Mouse (Mus musculus): ENCODE results near the gene Cbl.

Gene Cbl

DNA sequence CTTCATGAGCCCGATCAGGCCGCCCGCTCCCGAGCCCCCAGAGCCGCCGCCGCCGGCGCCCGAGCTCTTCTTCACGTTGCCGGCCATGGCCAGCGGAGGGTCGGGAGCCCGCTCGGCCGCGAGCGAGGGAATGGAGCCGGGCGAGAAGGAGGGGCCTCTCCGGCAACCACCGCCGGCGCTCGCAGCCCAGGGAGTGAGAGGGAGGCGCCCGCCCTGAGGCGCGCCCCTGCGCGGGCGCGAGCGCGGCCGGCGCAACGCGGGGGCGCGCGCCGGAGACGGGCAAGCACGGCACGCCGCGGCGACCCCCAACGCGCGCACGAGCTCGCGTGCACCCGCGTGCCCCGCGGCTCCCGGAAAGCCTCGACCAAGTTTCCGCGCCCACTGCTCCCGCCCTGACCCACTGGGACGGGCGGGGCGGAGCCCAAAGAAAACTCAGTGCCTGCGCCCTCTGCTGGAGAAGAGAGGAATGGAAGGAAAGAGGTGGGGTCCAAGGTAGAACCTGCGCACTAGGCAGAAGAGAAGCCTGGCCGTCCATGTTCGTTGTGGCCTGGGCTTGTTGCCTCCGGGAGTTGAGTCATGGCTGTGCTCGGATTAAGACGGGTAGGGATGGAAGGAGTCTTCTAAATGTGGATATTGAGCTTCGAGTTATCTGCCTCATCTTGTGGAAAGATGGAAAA is at the start of gene Cbl:
TSS of gene Cbl (minus strand) at position 248 of the 677 bp plus-strand sequence.
- peak; percentile 98 for DNase-seq (ENCODE audit: low read depth, low spot score)

DNA sequence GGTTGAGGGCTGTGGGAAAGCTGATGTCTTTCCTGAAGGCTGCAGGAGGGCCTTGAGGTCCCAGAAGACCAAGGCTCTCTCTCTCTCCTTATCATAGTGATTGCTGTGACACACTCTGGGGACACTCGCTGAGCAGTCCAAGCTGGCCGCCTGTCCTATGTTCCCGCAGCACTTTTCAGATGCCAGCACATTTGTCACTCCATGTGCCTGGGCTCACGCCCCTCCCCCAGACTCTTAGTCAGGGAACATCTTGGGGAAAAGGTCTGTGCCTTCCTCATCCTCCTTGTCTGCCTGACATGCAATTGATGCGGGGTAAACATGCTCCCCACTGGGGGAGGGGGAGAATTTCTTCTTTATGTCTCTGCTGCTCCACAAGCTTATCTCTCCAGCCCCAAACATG is 49.3 kb upstream of the Cbl start:
- DNase-seq (ENCODE audit: low read depth, low spot score): no peak

DNA sequence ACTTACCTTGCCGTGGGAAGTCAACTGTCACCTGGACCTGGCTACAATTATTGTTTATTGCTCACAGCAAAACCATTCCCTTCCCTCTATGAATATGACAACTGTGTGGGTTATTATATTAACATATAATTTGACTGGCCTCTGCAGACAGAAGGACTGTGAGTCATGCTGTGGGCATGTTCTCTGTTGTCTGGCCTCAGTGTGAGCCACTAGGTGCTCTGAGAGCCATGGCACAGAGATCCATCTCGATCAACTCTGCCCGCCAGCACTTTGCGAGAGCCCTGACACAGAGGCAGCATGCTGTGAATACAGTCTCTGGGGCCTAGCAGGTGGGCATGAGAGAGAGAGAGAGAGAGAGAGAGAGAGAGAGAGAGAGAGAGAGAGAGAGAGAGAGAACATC is 36.1 kb upstream of the Cbl start:
- DNase-seq (ENCODE audit: low read depth, low spot score): no peak

DNA sequence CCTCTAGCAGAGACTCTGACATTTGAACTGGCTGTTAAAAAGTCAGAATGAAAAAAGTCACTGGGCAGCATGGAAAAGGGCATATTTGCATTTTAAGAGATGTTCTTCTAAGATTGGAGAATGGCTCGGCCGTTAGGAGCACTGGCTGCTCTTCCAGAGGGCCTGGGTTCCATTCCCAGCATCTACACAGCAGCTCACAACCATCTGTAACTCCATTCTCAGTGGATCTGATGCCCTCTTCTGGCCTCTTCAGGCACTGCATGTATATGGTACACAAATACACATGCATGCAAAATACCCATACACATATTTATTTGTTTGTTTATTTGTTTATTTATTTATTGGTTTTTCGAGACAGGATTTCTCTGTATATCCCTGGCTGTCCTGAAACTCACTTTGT is 35.2 kb upstream of the Cbl start:
- DNase-seq (ENCODE audit: low read depth, low spot score): peak; percentile 65

DNA sequence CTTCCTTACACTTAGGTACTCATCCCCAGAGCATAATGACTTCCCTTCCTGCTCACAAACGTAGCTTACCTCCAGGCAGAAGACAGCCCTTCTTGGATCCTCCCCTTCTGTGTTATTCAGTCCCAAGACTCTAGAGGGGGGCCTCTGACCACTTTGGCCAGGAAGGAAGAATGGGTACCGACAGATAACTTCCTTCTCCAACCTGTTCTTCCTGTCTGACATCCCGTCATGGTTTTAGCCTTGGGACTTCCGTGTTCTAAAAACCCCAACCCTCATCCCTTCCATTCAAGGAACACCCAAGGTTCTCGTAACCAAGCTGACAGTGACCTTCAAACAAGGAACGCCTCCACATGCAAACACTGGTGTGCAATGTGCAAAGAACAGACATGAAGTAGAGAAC is 34.6 kb upstream of the Cbl start, which contains the start of gene Nlrx1:
TSS of gene Nlrx1 (minus strand) at position 168 of the 400 bp plus-strand sequence.
- DNase-seq (ENCODE audit: low read depth, low spot score): peak; percentile 41

DNA sequence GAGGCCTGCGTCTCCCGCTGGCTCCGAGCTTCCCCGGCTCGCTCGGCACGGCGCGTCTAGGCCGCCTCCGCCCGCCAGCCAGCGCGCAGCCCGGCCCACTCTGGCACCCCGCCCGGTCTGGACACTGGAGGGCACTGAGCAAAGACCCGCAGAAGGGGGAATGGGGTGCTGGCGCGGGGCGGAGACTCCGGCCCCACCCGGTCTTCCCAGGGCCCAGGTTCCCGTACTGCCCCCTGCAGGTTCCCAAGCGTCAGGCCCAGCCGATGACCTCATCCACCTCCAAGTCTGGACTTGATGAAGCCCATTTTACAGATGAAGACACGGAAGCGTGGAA is 34.1 kb upstream of the Cbl start:
- DNase-seq (ENCODE audit: low read depth, low spot score): peak; percentile 90

DNA sequence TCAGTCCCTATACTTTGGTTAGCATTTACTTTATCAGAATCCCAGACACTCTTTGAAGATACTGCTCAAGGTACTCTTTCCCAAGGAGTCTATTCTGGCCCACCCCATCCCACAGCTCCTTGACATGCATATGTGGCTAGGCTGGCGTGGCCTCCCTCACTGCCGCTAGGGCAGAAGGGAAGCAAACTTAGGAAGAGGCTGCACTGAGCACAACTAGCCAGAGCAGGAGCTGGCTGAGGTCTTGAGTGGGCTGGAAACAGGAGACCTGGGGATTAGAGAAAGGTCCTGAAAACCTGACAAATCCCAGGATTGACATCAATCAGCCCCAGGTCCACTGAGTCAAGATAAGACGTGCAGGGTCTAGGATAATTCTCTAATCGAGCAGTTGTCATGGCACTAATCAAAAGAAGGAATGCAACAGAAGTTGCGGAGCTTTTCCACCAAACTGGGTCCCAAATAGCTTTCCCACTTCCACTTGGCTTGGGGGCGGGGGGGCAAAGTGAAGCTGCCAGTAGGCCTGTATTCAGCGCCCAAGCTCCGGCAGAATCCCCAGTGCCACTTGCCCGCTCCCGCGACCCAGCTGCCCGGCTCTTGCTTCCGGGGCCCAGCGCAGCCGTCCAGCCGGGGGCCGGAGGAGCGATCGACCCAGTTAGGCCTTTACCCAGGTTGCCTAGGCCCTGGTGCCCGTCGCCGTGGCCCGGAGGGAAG is 33.6 kb upstream of the Cbl start:
- DNase-seq (ENCODE audit: low read depth, low spot score): no peak

DNA sequence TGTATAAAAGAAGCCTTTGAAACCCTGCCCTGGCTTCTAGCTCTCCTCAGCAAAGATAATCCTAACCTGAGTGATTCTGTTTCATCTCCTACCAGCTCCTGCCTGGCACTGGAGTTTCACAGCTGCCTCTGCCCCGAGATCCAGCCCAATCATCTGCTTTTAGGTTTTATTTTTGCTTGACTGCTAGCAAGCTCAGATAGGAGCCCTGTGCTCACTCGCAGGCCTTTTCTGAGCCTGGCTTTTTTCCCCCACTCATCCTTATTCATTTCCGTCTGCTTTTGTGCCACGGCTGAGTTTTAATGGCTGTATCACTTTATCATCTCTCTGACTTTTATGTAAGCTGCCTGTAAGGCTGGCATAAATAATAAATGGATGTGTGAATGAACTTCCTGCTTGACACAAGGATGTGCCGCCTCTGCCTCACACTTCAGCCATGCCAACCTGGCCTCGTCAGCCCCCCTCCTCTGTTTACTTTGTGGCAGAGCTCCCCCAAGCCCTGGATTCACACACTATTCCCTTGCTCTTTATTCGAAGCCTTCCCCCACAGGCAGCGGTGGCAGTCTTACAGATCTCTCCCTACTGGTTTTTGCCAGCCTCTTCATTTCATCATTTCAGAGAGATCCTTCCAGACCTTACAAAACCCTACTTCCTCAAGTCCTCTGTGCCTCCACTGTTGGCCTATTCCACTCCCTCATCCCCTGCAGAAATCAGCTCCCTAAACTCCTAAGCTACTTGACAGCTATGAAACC is 32.8 kb upstream of the Cbl start:
- no peak for DNase-seq (ENCODE audit: low read depth, low spot score)

DNA sequence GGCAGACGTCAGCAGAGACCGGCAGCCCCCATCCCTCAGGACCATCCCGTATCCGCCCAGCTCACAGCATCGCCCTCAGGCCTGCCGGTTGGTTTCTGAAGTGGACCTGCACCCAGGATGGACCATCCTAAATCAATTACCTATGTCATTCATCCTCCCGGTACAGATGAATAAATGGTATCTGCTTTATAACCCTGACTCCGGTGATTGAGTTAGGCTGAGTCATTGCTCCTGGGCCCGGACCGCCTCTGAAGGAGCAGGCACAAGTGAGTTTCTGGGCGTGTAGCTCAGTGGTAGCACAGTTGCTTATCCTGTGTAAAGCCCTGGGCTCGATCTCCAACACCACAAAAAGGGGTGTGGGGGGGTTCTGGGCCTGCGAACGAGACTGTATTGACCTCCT is 27.5 kb upstream of the Cbl start:
- no peak for DNase-seq (ENCODE audit: low read depth, low spot score)

DNA sequence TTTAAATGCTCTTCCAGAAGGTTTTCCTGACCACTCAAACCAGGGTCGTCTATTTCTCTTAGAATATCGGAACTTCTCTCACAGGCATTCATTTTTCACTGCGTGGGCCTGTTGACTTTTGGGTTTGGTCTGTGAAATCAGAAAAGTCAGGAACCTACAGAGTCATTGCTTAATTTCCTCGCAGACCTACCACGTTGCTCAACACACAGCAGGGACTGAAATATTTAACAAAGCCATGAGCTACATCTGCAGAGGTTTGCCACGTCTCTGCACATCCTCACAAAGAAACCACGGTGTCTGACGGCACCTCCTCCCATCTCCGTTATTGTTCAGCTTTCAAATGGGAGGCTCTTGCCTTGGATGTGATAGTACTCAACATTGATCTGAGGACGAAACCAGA is 25.2 kb upstream of the Cbl start:
- DNase-seq (ENCODE audit: low read depth, low spot score): no peak

DNA sequence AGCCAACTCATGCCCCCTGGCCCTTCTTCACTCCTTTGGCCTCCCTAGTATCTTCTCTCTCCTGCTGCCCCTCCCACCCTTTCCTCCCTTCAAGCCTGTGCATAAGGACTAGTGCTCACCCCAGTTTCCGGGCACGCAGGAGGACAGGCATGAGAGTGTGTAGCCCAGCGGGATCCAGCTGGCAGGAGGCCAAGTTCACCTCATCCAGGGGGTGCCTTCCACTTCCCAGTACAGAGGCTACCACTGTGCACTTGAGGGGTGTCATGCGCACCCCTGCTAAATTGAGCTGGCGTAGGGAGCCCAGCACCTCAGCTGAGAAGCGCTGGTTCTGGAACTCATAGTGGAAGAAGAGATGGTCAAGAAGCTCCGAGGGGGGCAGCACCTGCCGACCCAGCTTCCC is 22.4 kb upstream of the Cbl start:
- no peak for DNase-seq (ENCODE audit: low read depth, low spot score)

DNA sequence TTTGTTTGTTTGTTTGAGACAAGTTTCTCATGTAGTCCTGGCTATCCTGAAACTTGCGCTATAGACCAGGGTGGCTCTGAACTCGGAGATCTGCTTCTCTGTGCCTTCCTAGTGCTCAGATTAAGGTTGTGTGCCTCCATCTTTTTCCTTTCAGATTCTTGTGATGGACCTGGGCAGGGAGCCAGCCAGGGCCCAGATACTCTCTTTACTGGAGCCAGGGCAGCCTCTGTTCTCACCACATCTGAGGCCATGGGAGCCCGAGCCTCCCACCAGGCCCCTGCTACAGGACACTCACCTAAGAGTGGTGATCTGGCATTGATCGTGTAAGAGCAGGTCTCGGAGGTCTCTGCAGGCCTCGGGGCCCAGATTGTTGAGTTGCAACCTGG is 21.3 kb upstream of the Cbl start:
- DNase-seq (ENCODE audit: low read depth, low spot score): no peak

DNA sequence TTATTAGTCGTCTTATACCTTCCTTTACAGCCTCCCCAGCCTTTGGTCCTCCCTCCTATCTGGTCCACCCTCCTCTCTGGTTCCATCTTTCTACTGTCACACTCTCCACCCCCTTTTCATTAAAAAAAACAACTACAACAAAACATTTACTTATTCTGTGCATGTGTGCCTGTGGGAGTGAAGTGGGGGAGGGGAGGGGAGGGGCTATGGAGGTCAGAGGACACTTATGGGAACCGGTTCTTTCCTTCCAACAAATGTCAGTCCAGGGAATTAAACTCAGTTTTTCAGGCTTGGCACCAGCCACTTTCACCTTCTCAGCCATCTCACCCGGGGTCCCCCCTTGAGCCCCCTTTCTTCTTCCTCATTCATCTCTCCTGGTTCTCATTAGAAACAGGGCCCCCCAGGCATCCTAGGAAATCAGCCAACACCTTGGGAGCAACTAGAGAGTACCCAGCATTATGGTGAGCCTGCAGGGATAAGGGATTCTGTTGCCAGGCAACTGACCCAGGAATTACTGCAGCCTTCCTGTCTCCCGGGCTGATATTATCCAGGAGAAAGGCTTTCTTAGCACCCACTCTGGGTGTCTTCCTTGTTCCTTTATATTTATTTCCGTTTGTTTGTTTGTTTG is 20.8 kb upstream of the Cbl start:
- DNase-seq (ENCODE audit: low read depth, low spot score): no peak

DNA sequence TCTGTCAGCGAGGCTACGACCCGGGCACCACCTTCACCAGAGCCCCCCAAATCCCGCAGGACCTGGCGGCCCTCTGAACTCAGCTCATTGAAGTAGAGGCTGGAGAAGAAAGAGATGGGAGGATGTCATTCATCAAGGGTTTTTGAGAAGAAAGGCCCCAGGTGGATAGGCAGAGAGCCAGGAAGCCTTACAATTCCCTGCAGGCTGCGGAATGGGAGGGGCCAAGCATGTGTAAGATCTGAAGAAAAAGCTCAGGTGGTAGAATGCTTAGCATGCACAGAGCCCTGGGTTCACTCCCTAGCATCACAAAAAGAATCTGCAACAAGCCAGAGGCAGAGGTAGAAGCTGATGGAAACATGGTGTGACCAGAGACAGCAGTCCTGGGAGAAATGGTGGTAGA is 19.6 kb upstream of the Cbl start:
- peak; percentile 45 for DNase-seq (ENCODE audit: low read depth, low spot score)

DNA sequence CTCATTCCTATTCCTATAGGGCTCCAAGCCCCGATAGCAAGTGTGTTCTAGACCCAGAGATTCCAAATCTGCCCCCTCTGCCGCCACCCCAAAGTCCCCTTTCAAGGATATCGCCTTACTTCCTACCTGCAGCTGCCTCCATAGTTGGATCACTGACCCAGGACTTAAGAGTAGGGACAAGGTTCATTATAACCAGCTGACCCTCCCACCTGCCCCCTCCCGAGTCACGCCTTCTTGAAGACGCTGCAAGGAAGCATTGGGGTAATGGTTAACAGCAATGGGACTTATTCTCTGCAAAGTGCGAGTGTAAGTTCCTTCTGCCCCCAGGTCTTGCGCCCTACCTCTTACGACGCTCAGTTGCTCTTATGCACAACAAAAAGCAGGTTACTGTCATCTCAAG is 17.5 kb upstream of the Cbl start, which contains the start of gene Pdzd3:
TSS of gene Pdzd3 (minus strand) at position 158 of the 400 bp plus-strand sequence.
- DNase-seq (ENCODE audit: low read depth, low spot score): no peak

DNA sequence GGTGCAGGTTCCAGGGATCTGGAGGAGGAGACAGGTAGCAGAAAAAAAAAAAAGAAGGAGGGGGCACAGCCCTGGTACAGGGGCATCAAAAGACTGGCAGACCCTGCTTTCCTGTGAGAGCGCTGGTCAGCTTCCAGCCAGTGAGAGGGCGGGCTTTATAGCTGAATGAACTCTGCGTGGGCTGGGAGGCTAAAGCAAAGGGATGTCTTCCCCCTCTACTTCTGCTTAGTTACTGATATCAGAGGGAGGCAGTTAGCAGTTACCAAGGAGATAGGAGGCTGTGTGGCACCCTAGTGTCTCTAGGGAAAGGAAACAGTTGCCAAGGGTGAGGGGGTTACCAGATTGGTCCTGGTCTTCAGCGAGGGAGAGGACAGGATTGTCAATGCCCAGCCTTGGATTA is 16.6 kb upstream of the Cbl start:
- no peak for DNase-seq (ENCODE audit: low read depth, low spot score)

DNA sequence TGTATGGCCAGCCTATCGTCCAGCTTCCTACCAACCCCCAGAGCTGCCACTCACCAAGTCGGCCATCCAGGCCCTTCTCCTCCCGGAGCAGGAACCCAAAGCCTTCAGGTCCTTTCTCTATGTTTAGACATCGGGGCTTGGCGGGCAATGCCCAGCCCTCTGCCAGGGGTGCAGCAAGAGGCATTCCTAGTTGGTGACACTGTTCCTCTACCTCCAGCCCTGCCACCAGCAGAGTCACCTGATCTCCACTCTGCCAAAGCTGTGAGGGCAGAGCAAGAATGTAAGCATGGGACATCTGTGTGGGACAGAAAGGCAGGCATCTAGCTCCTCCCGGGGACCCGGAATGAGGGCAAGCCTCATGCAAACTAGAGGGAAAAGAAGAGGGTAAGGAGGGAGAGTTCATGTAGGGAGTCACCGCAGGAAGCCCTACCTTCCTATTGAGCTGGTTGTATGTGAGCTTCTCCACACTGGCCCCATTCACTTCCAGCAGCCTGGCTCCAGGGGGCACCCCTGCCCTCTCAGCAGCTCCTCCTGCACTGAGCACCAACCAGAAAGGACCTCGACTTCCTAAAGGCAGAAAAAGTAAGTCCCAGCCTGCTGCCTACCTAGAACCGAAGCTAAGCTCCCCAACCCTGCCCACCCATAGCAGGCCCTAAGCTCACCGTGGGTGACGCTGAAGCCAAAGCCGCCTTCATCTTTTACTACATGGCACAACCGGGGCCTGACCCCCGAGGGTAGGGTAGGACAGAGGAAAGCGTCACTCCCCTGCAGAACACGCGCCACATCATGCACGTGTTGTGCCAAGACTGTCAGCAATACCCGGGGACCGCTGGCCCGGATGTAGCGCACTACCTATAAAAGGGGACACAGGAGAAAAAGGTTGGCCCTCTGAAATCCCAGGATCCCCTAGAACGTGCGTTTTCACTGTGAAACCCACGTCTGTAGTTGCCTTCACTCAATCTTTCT is 15.6 kb upstream of the Cbl start:
- peak; percentile 83 for DNase-seq (ENCODE audit: low read depth, low spot score)

DNA sequence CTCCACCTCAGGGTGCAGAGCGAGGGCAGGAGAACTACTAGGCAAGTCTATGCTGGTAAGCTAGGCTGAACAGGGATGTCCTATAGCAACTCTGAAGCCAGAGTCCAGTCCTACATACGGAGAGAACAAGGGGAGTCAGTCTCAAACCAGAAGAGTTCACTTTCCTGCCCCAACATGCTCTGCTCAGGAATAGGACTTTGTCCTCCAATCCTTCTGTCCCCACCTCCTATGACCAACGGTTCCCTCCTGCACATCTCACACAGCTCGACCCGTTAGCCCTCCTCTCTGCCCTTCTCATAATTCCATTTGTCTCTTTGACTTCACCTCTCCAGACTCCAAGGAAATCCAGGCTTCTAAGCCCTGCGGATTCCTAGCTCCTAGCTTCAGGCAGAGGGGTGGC is 14.1 kb upstream of the Cbl start:
- DNase-seq (ENCODE audit: low read depth, low spot score): no peak

DNA sequence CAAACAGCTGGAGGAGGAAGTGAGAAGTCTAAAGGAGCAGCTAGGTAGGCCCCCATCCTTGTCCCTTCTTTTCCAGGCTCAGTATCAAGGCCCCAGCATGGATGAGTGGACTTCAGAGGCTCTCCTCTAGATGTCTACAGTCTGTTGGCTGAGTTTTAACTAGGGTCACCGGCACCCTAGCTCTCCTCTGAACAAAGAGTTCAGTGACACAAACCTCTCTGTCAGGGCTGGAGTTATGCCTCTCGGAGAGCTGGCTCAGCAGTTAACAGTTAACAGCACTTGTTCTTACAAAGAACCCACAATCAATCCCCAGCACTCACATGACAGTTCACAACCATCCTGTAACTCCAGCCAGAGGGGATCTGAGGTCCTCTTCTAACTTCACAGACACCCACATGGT is 9.8 kb upstream of the Cbl start:
- no peak for DNase-seq (ENCODE audit: low read depth, low spot score)

DNA sequence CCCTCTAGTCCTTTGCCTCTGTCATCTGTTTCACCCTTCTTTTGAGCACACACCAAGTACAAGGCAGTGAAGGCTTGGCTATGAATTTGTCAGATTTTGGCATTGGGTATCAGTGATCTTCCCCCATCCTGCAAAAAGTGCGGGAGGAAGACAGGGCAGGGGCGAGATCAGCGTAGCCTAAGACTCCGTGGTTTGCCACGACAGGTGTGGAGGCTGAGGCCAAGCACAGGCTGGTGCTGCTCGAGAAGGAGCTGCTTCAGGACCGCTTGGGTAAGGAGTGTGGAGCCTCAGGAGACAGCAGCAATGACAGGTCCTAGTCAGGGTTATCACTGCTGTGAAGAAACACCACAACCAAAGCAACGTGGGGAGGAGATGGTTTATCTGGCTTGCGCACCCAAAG is 7.6 kb upstream of the Cbl start:
- DNase-seq (ENCODE audit: low read depth, low spot score): no peak

DNA sequence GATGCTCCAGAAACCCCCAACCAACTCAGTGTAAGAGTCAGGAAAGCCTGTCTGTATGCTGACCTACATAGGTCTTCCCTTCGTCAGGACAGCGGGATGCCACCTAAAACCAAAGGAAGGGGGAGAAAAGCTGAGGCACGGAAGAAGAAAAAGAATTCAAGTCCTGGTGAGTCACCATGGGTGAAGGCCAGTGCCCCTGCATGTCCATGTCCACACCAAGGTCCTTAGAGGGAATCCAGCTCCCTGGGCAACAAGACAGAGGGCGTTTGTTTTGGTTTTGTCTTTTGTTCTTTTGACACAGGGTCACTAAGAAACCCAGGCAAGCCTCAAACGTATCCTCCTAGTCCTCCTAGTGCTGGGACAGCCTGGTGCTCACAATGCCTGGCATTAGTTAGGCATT is 7.1 kb upstream of the Cbl start:
- DNase-seq (ENCODE audit: low read depth, low spot score): no peak
